In the genomic region with DNA sequence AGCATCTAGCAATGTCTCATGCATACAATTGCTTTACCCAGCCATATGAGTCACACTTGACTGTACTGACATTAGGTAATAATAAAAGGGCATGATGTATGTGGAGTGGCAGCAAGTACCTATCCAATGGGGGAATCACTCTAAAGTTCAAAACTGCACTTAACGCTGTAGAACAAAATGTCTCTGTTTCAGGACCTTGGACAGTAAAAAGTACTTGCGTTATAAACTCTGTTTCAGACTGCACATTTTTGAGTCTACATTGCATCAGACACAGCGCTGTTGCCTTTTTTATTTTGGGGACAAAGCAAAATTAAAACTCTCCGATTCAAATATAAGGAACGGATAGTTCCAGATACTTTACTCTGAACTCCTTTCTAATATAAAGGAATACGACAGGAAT, we compare ENCODE assay signal across 24 mouse cellular contexts. TPM values are rescaled to one million over a fixed set of nuclear protein-coding genes. Genes with fewer than 3 reads are reported as not detected.
DNase-seq lines count a peak whose midpoint lies in the region; ATAC-seq and TF ChIP-seq lines count a peak whose summit lies in the region.
"Had no signal": no experiment of that assay in that cellular context is flagged by ENCODE, and none has a peak within 500 bp of the region (broad histone marks: within the 10 kb centered on the region; RNA-seq: fewer than 3 reads in every experiment).

No protein-coding gene starts in this region.

- no peaks in the 10 kb centered on the region; the same call in 1 of the 2 replicates for H3K9me3 ChIP-seq in liver, postnatal 0 days (ENCODE audit: low read length)
- H3K9me3 ChIP-seq in embryonic facial prominence, embryonic 14.5 days (ENCODE audit: control insufficient read depth, low read length): 0 out of 2 replicates have a peak, but pooled peaks cover 3% of the 10 kb centered on the region
- peaks cover 19% of the 10 kb centered on the region; the same call in 1 of the 2 replicates for H3K9me3 ChIP-seq in hindbrain, embryonic 10.5 days
- H3K9me3 ChIP-seq: intestine, embryonic 15.5 days had no signal

- H3K9ac ChIP-seq in liver, adult 2 months (ENCODE audit: low read depth, low read length): no peak overlapping the region
- H3K9ac ChIP-seq in liver, postnatal 0 days (replicated peaks): no peak overlapping the region
- H3K9ac ChIP-seq in embryonic facial prominence, embryonic 14.5 days (ENCODE audit: low read depth, low read length): no peak overlapping the region
- H3K9ac ChIP-seq: hindbrain, embryonic 13.5 days; intestine, embryonic 15.5 days; midbrain, embryonic 12.5 days; neural tube, embryonic 13.5 days had no signal

- TF ChIP-seq EP300 in liver, postnatal 0 days (IDR thresholded peaks at IDR 0.05; ENCODE audit: low read depth): no peak

- peak; percentile 7 for DNase-seq in liver, adult 2 months (ENCODE audit: extremely low read depth, low read depth, low spot score)
- no peak for DNase-seq in liver, postnatal 0 days
- peak; percentile 31 for DNase-seq in A20 (ENCODE audit: low read depth, low spot score)
- peak; percentile 92 for DNase-seq in NIH3T3 (ENCODE audit: low read depth)
- peak; percentile 88 for DNase-seq in embryonic facial prominence, embryonic 14.5 days (ENCODE audit: low spot score)
- no peak for DNase-seq in gastrocnemius, adult 8-10 months (ENCODE audit: low spot score in 2 of 2)
- DNase-seq in hindbrain, embryonic 10.5 days (ENCODE audit: low spot score): no peak
- no peak for DNase-seq in gastrocnemius, adult 18-20 months (ENCODE audit: low spot score)
- DNase-seq: adrenal gland, postnatal 10 days; cerebellum, adult 9-10 months; heart, postnatal 10 days; layer of hippocampus, postnatal 36 days; liver; lung, adult 18-20 months; right cerebral cortex, postnatal 14 days; spleen, adult 18-20 months; thymus, postnatal 4 days had no signal

- H3K27me3 ChIP-seq in liver, adult 2 months (ENCODE audit: control insufficient read depth, insufficient read depth, low read length): no peaks in the 10 kb centered on the region
- no peaks in the 10 kb centered on the region for H3K27me3 ChIP-seq in liver, postnatal 0 days (ENCODE audit: insufficient read depth, low read length)
- H3K27me3 ChIP-seq in embryonic facial prominence, embryonic 14.5 days (replicated peaks; ENCODE audit: control insufficient read depth, insufficient read depth, low read length): no peaks in the 10 kb centered on the region
- H3K27me3 ChIP-seq in hindbrain, embryonic 10.5 days (ENCODE audit: insufficient read depth, poor library complexity, severe bottlenecking): no peaks in the 10 kb centered on the region
- H3K27me3 ChIP-seq: hindbrain, embryonic 13.5 days; midbrain, embryonic 12.5 days; neural tube, embryonic 13.5 days had no signal

- TF ChIP-seq POLR2A in liver, adult 2 months (IDR thresholded peaks at IDR 0.05; ENCODE audit: extremely low read depth, insufficient read depth, low read length): no peak

- no peaks in the 10 kb centered on the region for H3K4me1 ChIP-seq in liver, adult 2 months (ENCODE audit: control insufficient read depth, insufficient read depth, low read length)
- H3K4me1 ChIP-seq in liver, postnatal 0 days (ENCODE audit: insufficient read depth): no peaks in the 10 kb centered on the region
- no peaks in the 10 kb centered on the region for H3K4me1 ChIP-seq in embryonic facial prominence, embryonic 14.5 days (ENCODE audit: control insufficient read depth, insufficient read depth, low read length)
- no peaks in the 10 kb centered on the region for H3K4me1 ChIP-seq in hindbrain, embryonic 10.5 days (replicated peaks)
- H3K4me1 ChIP-seq: hindbrain, embryonic 13.5 days; intestine, embryonic 15.5 days; neural tube, embryonic 13.5 days had no signal

- WGBS in liver, adult 2 months: 65% methylated on average over 6 of the region's 6 CpGs
- 64% methylated on average over 6 of the region's 6 CpGs for WGBS in liver, postnatal 0 days (ENCODE audit: insufficient replicate concordance)
- WGBS in embryonic facial prominence, embryonic 14.5 days: 55% methylated on average over 6 of the region's 6 CpGs
- 72% methylated on average over 6 of the region's 6 CpGs for WGBS in hindbrain, embryonic 10.5 days

- no peak for TF ChIP-seq CTCF in liver, adult 2 months (IDR thresholded peaks at IDR 0.05; ENCODE audit: low read depth, low read length)
- no peak for TF ChIP-seq CTCF in liver, postnatal 0 days (IDR thresholded peaks at IDR 0.05; ENCODE audit: low read depth)

- H3K79me2 ChIP-seq in liver, adult 2 months (ENCODE audit: control insufficient read depth, insufficient read depth, low read length): no peaks in the 10 kb centered on the region

- no peak for ATAC-seq in liver, postnatal 0 days
- no peak for ATAC-seq in embryonic facial prominence, embryonic 14.5 days (ENCODE audit: low read depth)
- ATAC-seq: forebrain, embryonic 14.5 days; intestine, embryonic 15.5 days had no signal

- no peaks in the 10 kb centered on the region for H3K36me3 ChIP-seq in liver, adult 2 months (ENCODE audit: control insufficient read depth, insufficient read depth, low read length)
- H3K36me3 ChIP-seq in liver, postnatal 0 days (replicated peaks; ENCODE audit: insufficient read depth, low read length): no peaks in the 10 kb centered on the region
- no peaks in the 10 kb centered on the region for H3K36me3 ChIP-seq in embryonic facial prominence, embryonic 14.5 days (ENCODE audit: control insufficient read depth, insufficient read depth, low read length)
- no peaks in the 10 kb centered on the region for H3K36me3 ChIP-seq in hindbrain, embryonic 10.5 days
- H3K36me3 ChIP-seq: hindbrain, embryonic 13.5 days; intestine, embryonic 15.5 days; midbrain, embryonic 12.5 days; neural tube, embryonic 13.5 days had no signal

- no peak overlapping the region for H3K4me2 ChIP-seq in liver, postnatal 0 days (ENCODE audit: low read depth, low read length)
- H3K4me2 ChIP-seq in embryonic facial prominence, embryonic 14.5 days (ENCODE audit: low read depth, low read length): no peak overlapping the region
- H3K4me2 ChIP-seq: hindbrain, embryonic 13.5 days; intestine, embryonic 15.5 days; midbrain, embryonic 12.5 days; neural tube, embryonic 13.5 days had no signal

- H3K27ac ChIP-seq in liver, adult 2 months (replicated peaks; ENCODE audit: insufficient read depth, low read depth, low read length): no peak overlapping the region
- H3K27ac ChIP-seq in liver, postnatal 0 days (ENCODE audit: low read depth): no peak overlapping the region
- H3K27ac ChIP-seq in embryonic facial prominence, embryonic 14.5 days (replicated peaks; ENCODE audit: low read depth, low read length): no peak overlapping the region
- H3K27ac ChIP-seq in hindbrain, embryonic 10.5 days: no peak overlapping the region
- H3K27ac ChIP-seq: hindbrain, embryonic 13.5 days; intestine, embryonic 15.5 days; macrophage; midbrain, embryonic 12.5 days; neural tube, embryonic 13.5 days had no signal

- no peak overlapping the region for H3K4me3 ChIP-seq in liver, adult 2 months (ENCODE audit: insufficient read depth, low read depth, low read length)
- H3K4me3 ChIP-seq in liver, postnatal 0 days (ENCODE audit: low read depth, low read length): no peak overlapping the region
- H3K4me3 ChIP-seq in embryonic facial prominence, embryonic 14.5 days (ENCODE audit: low read depth, low read length): no peak overlapping the region
- no peak overlapping the region for H3K4me3 ChIP-seq in hindbrain, embryonic 10.5 days
- H3K4me3 ChIP-seq: erythroblast, embryonic 14.5 days; hindbrain, embryonic 13.5 days; intestine, embryonic 15.5 days; midbrain, embryonic 12.5 days; neural tube, embryonic 13.5 days had no signal

RNA-seq across cellular contexts. Expression of a gene that starts 10.5 kb away (rescaled TPM):
- 1.1 and 1.2 TPM in 2 replicates for total RNA-seq in liver, adult 2 months (2014; rRNA removed)
- 0.49 and 0.65 TPM in 2 replicates for polyA plus RNA-seq in liver, adult 2 months (2012; rRNA removed)
- 0.13 TPM in 1 of 2 replicates, not detected in the other for polyA plus RNA-seq in liver, postnatal 0 days (2015; fragmentation: Nextera tagmentation; extraction: Ambion mirVana)
- polyA plus RNA-seq in embryonic facial prominence, embryonic 14.5 days (2014; fragmentation: Nextera tagmentation; extraction: Ambion mirVana): 2.8 and 2.9 TPM in 2 replicates
- total RNA-seq in gastrocnemius, adult 8-10 months (2022): not detected
- polyA plus RNA-seq in hindbrain, embryonic 10.5 days (2016; fragmentation: Nextera tagmentation; extraction: Ambion mirVana): 21.5 and 36.1 TPM in 2 replicates
- not detected for total RNA-seq in gastrocnemius, adult 18-20 months (2021)
- polyA plus RNA-seq: erythroblast, embryonic 14.5 days; macrophage had no signal

RNA-seq across cellular contexts. Expression of a gene that starts 39.4 kb away (rescaled TPM):
- 3.5 and 4.2 TPM in 2 replicates for total RNA-seq in liver, adult 2 months (2014; rRNA removed)
- polyA plus RNA-seq in liver, adult 2 months (2012; rRNA removed): 0.43 and 0.63 TPM in 2 replicates
- polyA plus RNA-seq in liver, postnatal 0 days (2015; fragmentation: Nextera tagmentation; extraction: Ambion mirVana): 1.3 and 1.7 TPM in 2 replicates
- 9.9 and 13.4 TPM in 2 replicates for polyA plus RNA-seq in embryonic facial prominence, embryonic 14.5 days (2014; fragmentation: Nextera tagmentation; extraction: Ambion mirVana)
- total RNA-seq in gastrocnemius, adult 8-10 months (2022): 1 to 10 TPM; 3.0 to 4.0 (median 3.4) TPM
- polyA plus RNA-seq in hindbrain, embryonic 10.5 days (2016; fragmentation: Nextera tagmentation; extraction: Ambion mirVana): 20.2 and 22.5 TPM in 2 replicates
- 1 to 10 TPM; 3.0 to 3.4 TPM for total RNA-seq in gastrocnemius, adult 18-20 months (2021)

Comparison
In these comparisons a context has a peak if more than half of its experiments do, and no peak if none do; other contexts are left out.
1. DNase-seq: peak in liver, adult 2 months (single experiment), A20 (single experiment), NIH3T3 (single experiment) and embryonic facial prominence, embryonic 14.5 days (single experiment); none in liver, postnatal 0 days (single experiment), gastrocnemius, adult 8-10 months (0 of 2), hindbrain, embryonic 10.5 days (single experiment) and gastrocnemius, adult 18-20 months (single experiment).